Mouse (Mus musculus) 416B (cell line): ENCODE results near the gene Astn2.
A peak's percentile ranks its signal among the peaks of the same experiment; 100 is the strongest.

Experiments used
- DNase-seq: peaks from one replicate; pipeline ENCODE4 v3.0.0; 2011; ENCODE audit warnings: low read depth

Gene Astn2

GRCm38 (mm10) chr4:66310315-66311020 lies 93.9 kb downstream of the Astn2 start:
- DNase-seq: no peak

- DNase-seq: no peak
Measured at GRCm38 (mm10) chr4:66306377-66306776, 98.0 kb downstream of the Astn2 start.

GRCm38 (mm10) chr4:66302686-66303310 lies 101.6 kb downstream of the Astn2 start:
- no peak for DNase-seq

GRCm38 (mm10) chr4:66285034-66285433 lies 119.4 kb downstream of the Astn2 start:
- no peak for DNase-seq

GRCm38 (mm10) chr4:66276096-66276495 lies 128.3 kb downstream of the Astn2 start:
- DNase-seq: no peak

- no peak for DNase-seq
Measured at GRCm38 (mm10) chr4:66271550-66272117, 132.8 kb downstream of the Astn2 start.

- no peak for DNase-seq
Measured at GRCm38 (mm10) chr4:66264031-66264430, 140.4 kb downstream of the Astn2 start.

GRCm38 (mm10) chr4:66261276-66261675 lies 143.1 kb downstream of the Astn2 start:
- DNase-seq: no peak

- no peak for DNase-seq
Measured at GRCm38 (mm10) chr4:66258905-66259304, 145.5 kb downstream of the Astn2 start.

GRCm38 (mm10) chr4:66254695-66255492 lies 149.5 kb downstream of the Astn2 start:
- DNase-seq: no peak

- no peak for DNase-seq
Measured at GRCm38 (mm10) chr4:66248521-66248920, 155.9 kb downstream of the Astn2 start.

- no peak for DNase-seq
Measured at GRCm38 (mm10) chr4:66242683-66243082, 161.7 kb downstream of the Astn2 start.

GRCm38 (mm10) chr4:66232799-66233198 lies 171.6 kb downstream of the Astn2 start:
- DNase-seq: no peak

- DNase-seq: no peak
Measured at GRCm38 (mm10) chr4:66232350-66232749, 172.1 kb downstream of the Astn2 start.

- no peak for DNase-seq
Measured at GRCm38 (mm10) chr4:66230735-66231134, 173.7 kb downstream of the Astn2 start.

GRCm38 (mm10) chr4:66222602-66223317 lies 181.7 kb downstream of the Astn2 start:
- DNase-seq: peak; percentile 1

- DNase-seq: no peak
Measured at GRCm38 (mm10) chr4:66215170-66215618, 189.2 kb downstream of the Astn2 start.

GRCm38 (mm10) chr4:66189636-66190035 lies 214.8 kb downstream of the Astn2 start:
- DNase-seq: no peak

GRCm38 (mm10) chr4:66175887-66176533 lies 228.4 kb downstream of the Astn2 start:
- no peak for DNase-seq

GRCm38 (mm10) chr4:66171583-66171982 lies 232.8 kb downstream of the Astn2 start:
- DNase-seq: no peak

- DNase-seq: no peak
Measured at GRCm38 (mm10) chr4:66170787-66171186, 233.6 kb downstream of the Astn2 start.
